Mouse (Mus musculus) erythroblast, embryonic 14.5 days (primary cell): ENCODE measurements around the gene Flvcr2.

Experiments used
- GATA1 ChIP-seq: IDR thresholded peaks from 2 replicates; pipeline ENCODE4 v1.6.1; 2012; ENCODE audit warnings: low read length, inconsistent platforms, mixed read lengths
- TAL1 ChIP-seq: IDR thresholded peaks from 3 replicates; pipeline ENCODE4 v1.6.1; 2012; ENCODE audit warnings: low read length, inconsistent platforms, mixed read lengths

DNA sequence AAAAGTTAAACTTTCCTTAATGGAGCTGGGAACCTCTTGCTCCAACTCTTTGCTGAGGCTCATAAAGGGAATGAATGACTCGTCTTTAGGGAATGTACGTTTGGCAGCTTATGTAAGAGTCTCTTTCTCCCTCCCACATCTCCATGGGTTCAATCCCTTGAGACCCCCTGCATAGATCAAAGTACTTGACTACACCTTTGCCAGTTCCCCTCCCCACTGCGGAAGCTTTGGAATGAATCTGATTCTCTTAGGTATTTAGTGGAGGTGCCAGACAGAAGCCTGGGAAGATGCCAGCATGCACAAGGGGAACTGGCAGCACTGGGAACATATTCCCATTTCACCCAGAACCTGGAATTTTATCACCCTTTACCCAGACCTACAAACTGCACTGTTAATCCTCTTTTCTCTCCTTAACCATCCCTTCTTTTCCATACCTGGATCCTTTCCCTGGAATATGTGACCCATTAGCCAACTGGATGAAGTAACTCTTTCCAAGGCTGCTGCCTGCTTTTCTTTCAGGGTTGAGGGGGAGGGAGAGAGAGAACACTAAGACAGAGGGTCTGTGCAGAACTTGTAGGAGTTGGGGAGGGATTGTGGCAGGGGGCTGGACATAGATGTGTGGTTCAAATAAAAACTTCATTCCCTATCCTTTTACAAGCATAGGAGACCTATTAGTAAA lies 113.3 kb downstream of the Flvcr2 start:
- TF ChIP-seq GATA1 (no peak), TAL1 (no peak)
